Mouse (Mus musculus) heart, postnatal 0 days (tissue): ENCODE data around the gene Fam117a. TPM values are rescaled to one million over a fixed set of nuclear protein-coding genes. Genes with fewer than 3 reads are reported as not detected.

Source experiments
- ATAC-seq: fragments of 200-750 bp; cut with Nextera tagmentation; 2 replicates; pipeline ENCODE4 v1.8.0; 2017; ENCODE audit warnings: low read depth, moderate number of reproducible peaks, moderate library complexity; ENCODE audit not compliant: insufficient read depth
- DNase-seq: peaks from one replicate; pipeline ENCODE4 v3.0.0-alpha.2; 2016; ENCODE audit warnings: low spot score
- H3K27ac ChIP-seq: fragments of 300-500 bp; sonication (generic); 2 replicates; pipeline ENCODE4 v1.5.1; 2014; ENCODE audit warnings: low read depth, mild to moderate bottlenecking
- H3K27me3 ChIP-seq: fragments of 300-500 bp; sonication (generic); 2 replicates; pipeline ENCODE4 v1.6.1; 2014; ENCODE audit warnings: low read length, mixed read lengths; ENCODE audit not compliant: control insufficient read depth, insufficient read depth
- H3K36me3 ChIP-seq: fragments of 300-500 bp; sonication (generic); replicated peaks from 2 replicates; pipeline ENCODE4 v1.6.1; 2014; ENCODE audit warnings: low read length, mixed read lengths; ENCODE audit not compliant: control insufficient read depth, insufficient read depth
- H3K4me1 ChIP-seq: fragments of 300-500 bp; sonication (generic); 2 replicates; pipeline ENCODE4 v1.6.1; 2014; ENCODE audit warnings: antibody characterized with exemption; ENCODE audit not compliant: control insufficient read depth, insufficient read depth
- H3K4me2 ChIP-seq: fragments of 300-500 bp; sonication (generic); 2 replicates; pipeline ENCODE4 v1.6.1; 2014; ENCODE audit warnings: low read depth, mild to moderate bottlenecking, low read length, moderate library complexity
- H3K4me3 ChIP-seq: fragments of 300-500 bp; sonication (generic); 2 replicates; pipeline ENCODE4 v1.5.1; 2014; ENCODE audit warnings: low read depth, low read length
- H3K9ac ChIP-seq: fragments of 300-500 bp; sonication (generic); replicated peaks from 2 replicates; pipeline ENCODE4 v1.6.1; 2014; ENCODE audit warnings: low read depth, low read length, mixed read lengths
- H3K9me3 ChIP-seq: fragments of 300-500 bp; sonication (generic); replicated peaks from 2 replicates; pipeline ENCODE4 v1.6.1; 2016; ENCODE audit warnings: low read length; ENCODE audit not compliant: control insufficient read depth
- CTCF ChIP-seq: IDR thresholded peaks from 2 replicates; pipeline ENCODE4 v1.5.1; 2016; ENCODE audit warnings: antibody characterized with exemption, control low read depth, low read depth
- EP300 ChIP-seq: IDR thresholded peaks from 2 replicates; pipeline ENCODE4 v1.6.1; 2016; ENCODE audit warnings: antibody characterized with exemption, low read depth
- WGBS: fragments of 180-500 bp; shearing (Covaris S2); extraction: QIAGEN DNeasy Blood & Tissue Kit; methylation state at CpG from one replicate; pipeline ENCODE4 v1.1.7; 2014; 5-methylcytosine and 5-hydroxymethylcytosine counted together
- polyA plus RNA-seq: library from polyadenylated mRNA; unstranded; fragments of >200 nt; fragmentation: Nextera tagmentation; extraction: Ambion mirVana; gene quantifications from 2 replicates; pipeline ENCODE4 v1.2.1, GENCODE M21; 2015
- total RNA-seq: library from RNA; depleted of rRNA; stranded (reverse); fragments of >200 nt; gene quantifications from 2 replicates; pipeline ENCODE4 v1.2.3, GENCODE M21; 2014; ENCODE audit warnings: low replicate concordance

Gene Fam117a
- total and polyA plus RNA-seq, 2 experiments from 2014 or later = 3.9 to 5.6 TPM

DNA sequence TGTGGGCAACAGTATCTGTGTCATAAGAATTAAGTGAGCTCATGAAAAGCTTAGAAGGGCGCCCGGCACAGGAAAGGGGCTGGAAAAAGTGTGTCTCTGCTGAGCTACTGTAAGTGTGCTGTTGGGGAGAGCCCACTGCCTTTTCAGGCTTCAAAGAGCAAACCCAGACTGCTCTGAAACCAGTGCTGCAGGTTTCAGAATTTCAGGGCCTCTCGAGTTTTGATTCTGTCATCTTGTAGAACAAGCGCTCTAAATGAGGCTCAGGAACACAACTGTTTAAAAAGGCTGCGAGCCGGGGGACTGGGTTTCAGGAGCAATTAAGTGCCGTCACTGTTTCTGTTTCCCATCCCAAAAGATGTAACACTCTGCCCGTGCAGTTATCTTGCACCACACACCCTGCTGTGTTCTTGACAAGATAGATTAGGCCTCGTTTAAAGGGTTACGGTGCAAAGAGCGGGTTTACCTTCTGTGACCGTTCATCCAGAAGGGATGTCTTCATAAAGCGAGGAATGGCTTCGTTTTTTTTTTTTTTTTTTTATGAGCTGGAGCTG lies 2.7 kb downstream of the Fam117a start:
- Histone ChIP-seq H3K4me3 (no peak overlapping the region), H3K4me1 (peaks cover 15% of the 10 kb centered on the region), H3K9ac (peak overlapping the region; percentile 32; the same call in 1 of the 2 replicates), H3K4me2 (peak overlapping the region; percentile 29; the same call in 1 of the 2 replicates), H3K9me3 (no peaks in the 10 kb centered on the region), H3K36me3 (no peaks in the 10 kb centered on the region), H3K27me3 (no peaks in the 10 kb centered on the region), H3K27ac (no peak overlapping the region)
- TF ChIP-seq CTCF = no peak
- no peak for TF ChIP-seq EP300
- no peak for DNase-seq
- ATAC-seq = no peak
- WGBS = 26% methylated on average over 14 of the region's 14 CpGs

DNA sequence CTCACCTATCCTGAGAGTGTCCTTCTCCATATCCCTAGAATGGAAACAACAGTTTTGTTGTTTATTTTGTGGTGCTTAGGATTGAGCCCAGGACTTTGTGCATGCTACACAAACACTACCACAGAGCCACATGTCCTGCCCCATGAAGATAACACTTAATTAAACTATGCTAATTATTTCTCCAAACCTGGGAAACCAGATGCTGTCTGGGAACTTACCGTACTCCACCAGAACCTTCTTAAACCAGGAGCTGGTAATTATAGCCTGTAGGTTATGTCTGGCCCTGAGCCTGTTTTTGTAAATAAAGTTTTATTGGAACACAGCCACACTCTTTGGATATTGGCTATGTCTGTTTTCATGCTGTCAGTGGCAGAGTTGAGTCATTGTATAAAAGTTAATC lies 3.4 kb downstream of the Fam117a start:
- no peak overlapping the region for H3K9ac ChIP-seq
- H3K36me3 ChIP-seq = no peaks in the 10 kb centered on the region
- H3K4me1 ChIP-seq = peaks cover 15% of the 10 kb centered on the region
- DNase-seq (no peak), ATAC-seq (no peak)
- TF ChIP-seq CTCF = no peak
- no peak for TF ChIP-seq EP300
- no peak overlapping the region for H3K27ac ChIP-seq
- H3K9me3 ChIP-seq = no peaks in the 10 kb centered on the region
- H3K27me3 ChIP-seq = no peaks in the 10 kb centered on the region
- WGBS = 92% methylated on average over 1 of the region's 1 CpGs
- no peak overlapping the region for H3K4me2 ChIP-seq
- H3K4me3 ChIP-seq = no peak overlapping the region

DNA sequence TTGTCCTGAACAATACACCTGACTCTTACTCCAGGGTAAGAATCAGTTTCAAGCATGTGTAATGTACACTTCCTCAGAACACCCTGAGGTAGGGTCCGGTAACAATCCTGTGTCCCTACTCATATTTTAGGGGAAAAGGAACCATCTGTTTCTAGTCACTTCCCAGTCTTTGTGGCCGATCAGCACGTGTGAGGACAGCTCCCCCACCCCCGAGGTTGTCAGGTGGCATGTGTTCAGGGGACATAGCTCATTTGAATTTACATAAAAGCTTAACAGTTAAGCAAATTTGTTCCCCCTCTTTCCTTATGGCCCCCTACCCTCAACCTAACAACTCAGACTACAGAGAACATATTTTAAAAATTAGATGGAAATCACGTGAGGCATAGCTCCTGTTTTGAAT lies 3.8 kb downstream of the Fam117a start:
- Histone ChIP-seq H3K27me3 (no peaks in the 10 kb centered on the region), H3K9ac (no peak overlapping the region), H3K27ac (no peak overlapping the region), H3K9me3 (no peaks in the 10 kb centered on the region), H3K36me3 (no peaks in the 10 kb centered on the region), H3K4me2 (no peak overlapping the region), H3K4me1 (peaks cover 15% of the 10 kb centered on the region), H3K4me3 (no peak overlapping the region)
- TF ChIP-seq EP300 = no peak
- TF ChIP-seq CTCF = no peak
- DNase-seq = no peak
- no peak for ATAC-seq
- WGBS = 57% methylated on average over 5 of the region's 5 CpGs

DNA sequence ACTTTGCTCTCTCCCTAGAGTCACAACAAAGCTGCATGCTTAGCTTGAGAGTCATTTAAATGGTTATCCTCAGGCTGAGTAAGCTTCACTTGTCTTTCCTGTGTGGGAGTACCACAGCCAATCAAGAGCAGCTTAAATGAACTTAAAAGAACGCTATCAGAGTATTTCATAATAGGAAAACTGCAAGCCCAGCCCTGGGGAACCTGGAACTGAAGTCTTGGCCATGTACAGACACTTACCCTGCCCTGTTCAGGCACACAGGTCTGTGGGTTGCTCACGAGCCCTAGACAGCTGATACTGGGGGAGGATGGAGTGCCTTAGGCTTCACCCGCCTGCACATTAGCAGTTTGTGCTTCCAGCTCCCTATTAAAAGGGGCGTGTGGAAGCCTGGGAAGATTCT lies 6.4 kb downstream of the Fam117a start:
- Histone ChIP-seq H3K27ac (no peak overlapping the region), H3K27me3 (no peaks in the 10 kb centered on the region), H3K9ac (no peak overlapping the region), H3K9me3 (no peaks in the 10 kb centered on the region), H3K36me3 (0 out of 2 replicates have a peak, but pooled peaks cover 8% of the 10 kb centered on the region), H3K4me2 (no peak overlapping the region), H3K4me3 (no peak overlapping the region), H3K4me1 (0 out of 2 replicates have a peak, but pooled peaks cover 8% of the 10 kb centered on the region)
- WGBS = 65% methylated on average over 4 of the region's 4 CpGs
- TF ChIP-seq EP300 (no peak), CTCF (no peak)
- DNase-seq = no peak
- ATAC-seq = no peak

DNA sequence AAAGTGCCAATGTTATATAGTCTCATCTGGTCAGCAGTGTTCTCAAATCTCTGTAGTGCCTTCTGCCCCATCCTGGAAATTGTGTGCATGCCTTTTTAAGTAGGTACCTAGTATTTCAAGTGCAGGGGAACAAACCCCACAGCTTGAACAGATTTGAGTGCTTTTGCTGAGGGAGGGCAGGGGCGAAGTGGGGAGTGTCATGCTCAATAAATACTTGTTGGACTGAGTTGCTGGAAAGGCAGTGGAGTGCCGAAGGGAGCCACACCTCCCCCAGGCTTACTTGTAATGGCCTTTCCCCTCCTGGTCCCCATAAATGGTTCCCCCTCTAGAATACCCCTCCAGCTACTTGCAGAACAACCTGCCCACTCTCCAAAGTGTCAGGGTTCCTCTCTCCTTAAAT lies 7.4 kb downstream of the Fam117a start:
- Histone ChIP-seq H3K4me3 (no peak overlapping the region), H3K9ac (no peak overlapping the region), H3K27me3 (no peaks in the 10 kb centered on the region), H3K36me3 (peaks cover 8% of the 10 kb centered on the region; the same call in 1 of the 2 replicates), H3K4me1 (0 out of 2 replicates have a peak, but pooled peaks cover 8% of the 10 kb centered on the region), H3K27ac (no peak overlapping the region), H3K9me3 (no peaks in the 10 kb centered on the region), H3K4me2 (no peak overlapping the region)
- no peak for DNase-seq
- TF ChIP-seq EP300 (no peak), CTCF (no peak)
- WGBS = 65% methylated on average over 2 of the region's 2 CpGs
- ATAC-seq = no peak

DNA sequence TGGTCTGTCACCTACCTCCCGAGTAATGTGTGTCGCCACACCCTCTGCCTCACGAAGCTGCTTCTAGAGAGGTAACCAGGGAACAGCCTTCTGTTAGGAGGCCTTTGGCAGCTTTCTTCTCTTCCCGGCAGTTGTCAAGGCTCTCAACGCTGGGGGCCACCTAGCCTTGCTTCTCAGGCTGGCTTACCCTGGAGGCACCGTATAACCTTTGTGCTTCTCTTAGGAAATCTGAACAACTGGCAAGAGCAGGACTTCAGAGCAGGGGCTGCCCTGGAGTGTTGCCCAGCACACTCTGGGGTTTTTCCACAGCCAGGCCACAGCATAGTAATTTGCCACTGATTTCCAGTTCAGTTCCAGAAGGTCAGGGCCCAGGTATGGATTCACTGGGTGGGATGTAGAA lies 13.5 kb downstream of the Fam117a start:
- no peak for TF ChIP-seq EP300
- TF ChIP-seq CTCF = no peak
- H3K4me3 ChIP-seq = no peak overlapping the region
- H3K36me3 ChIP-seq = peaks cover 8% of the 10 kb centered on the region; the same call in 1 of the 2 replicates
- no peaks in the 10 kb centered on the region for H3K27me3 ChIP-seq
- H3K27ac ChIP-seq = no peak overlapping the region
- ATAC-seq (no peak), DNase-seq (no peak)
- H3K4me1 ChIP-seq = peaks cover 6% of the 10 kb centered on the region; the same call in 1 of the 2 replicates
- H3K9me3 ChIP-seq = no peaks in the 10 kb centered on the region
- no peak overlapping the region; the same call in none of the 2 replicates for H3K9ac ChIP-seq
- no peak overlapping the region for H3K4me2 ChIP-seq
- WGBS = 56% methylated on average over 6 of the region's 6 CpGs
